In genomic region chrX:129742981-129743380, GRCm38 (mm10) we compare ENCODE assay signal across 16 mouse cellular contexts.
"Had no signal": no experiment of that assay in that cellular context is flagged by ENCODE, and none has a peak within 500 bp of the region (broad histone marks: within the 10 kb centered on the region; RNA-seq: fewer than 3 reads in every experiment).

No protein-coding gene starts in this region.

- DNase-seq: liver, postnatal 0 days; lung, adult 2 months; lung, postnatal 14 days; lung, postnatal 36 days; right cerebral cortex, postnatal 14 days; thymus, adult 18-20 months; thymus, postnatal 14 days; thymus, postnatal 36 days had no signal

- H3K27me3 ChIP-seq: lung, embryonic 15.5 days; megakaryocyte, embryonic 14.5 days; midbrain, embryonic 13.5 days; midbrain, embryonic 15.5 days; neural tube, embryonic 12.5 days had no signal

- H3K36me3 ChIP-seq: lung, embryonic 15.5 days; midbrain, embryonic 13.5 days; midbrain, embryonic 15.5 days; neural tube, embryonic 12.5 days had no signal

- H3K9ac ChIP-seq: liver, postnatal 0 days; lung, embryonic 15.5 days; midbrain, embryonic 13.5 days; midbrain, embryonic 15.5 days; neural tube, embryonic 12.5 days had no signal

- H3K4me3 ChIP-seq: lung, embryonic 15.5 days; megakaryocyte, embryonic 14.5 days; midbrain, embryonic 13.5 days; midbrain, embryonic 15.5 days; neural tube, embryonic 12.5 days had no signal

- H3K27ac ChIP-seq: lung, embryonic 15.5 days; macrophage; midbrain, embryonic 13.5 days; midbrain, embryonic 15.5 days; neural tube, embryonic 12.5 days had no signal

- H3K9me3 ChIP-seq: lung, embryonic 15.5 days; megakaryocyte, embryonic 14.5 days; midbrain, embryonic 13.5 days; midbrain, embryonic 15.5 days; neural tube, embryonic 12.5 days had no signal

- H3K4me1 ChIP-seq: lung, embryonic 15.5 days; megakaryocyte, embryonic 14.5 days; midbrain, embryonic 13.5 days; midbrain, embryonic 15.5 days; neural tube, embryonic 12.5 days had no signal

- ATAC-seq: liver, postnatal 0 days; lung, postnatal 0 days; midbrain, embryonic 13.5 days; midbrain, embryonic 15.5 days had no signal

- H3K4me2 ChIP-seq: lung, embryonic 15.5 days; midbrain, embryonic 11.5 days; midbrain, embryonic 13.5 days; midbrain, embryonic 15.5 days; neural tube, embryonic 12.5 days had no signal
